Comparison of ENCODE assay signal across 15 mouse cellular contexts in the genomic region with DNA sequence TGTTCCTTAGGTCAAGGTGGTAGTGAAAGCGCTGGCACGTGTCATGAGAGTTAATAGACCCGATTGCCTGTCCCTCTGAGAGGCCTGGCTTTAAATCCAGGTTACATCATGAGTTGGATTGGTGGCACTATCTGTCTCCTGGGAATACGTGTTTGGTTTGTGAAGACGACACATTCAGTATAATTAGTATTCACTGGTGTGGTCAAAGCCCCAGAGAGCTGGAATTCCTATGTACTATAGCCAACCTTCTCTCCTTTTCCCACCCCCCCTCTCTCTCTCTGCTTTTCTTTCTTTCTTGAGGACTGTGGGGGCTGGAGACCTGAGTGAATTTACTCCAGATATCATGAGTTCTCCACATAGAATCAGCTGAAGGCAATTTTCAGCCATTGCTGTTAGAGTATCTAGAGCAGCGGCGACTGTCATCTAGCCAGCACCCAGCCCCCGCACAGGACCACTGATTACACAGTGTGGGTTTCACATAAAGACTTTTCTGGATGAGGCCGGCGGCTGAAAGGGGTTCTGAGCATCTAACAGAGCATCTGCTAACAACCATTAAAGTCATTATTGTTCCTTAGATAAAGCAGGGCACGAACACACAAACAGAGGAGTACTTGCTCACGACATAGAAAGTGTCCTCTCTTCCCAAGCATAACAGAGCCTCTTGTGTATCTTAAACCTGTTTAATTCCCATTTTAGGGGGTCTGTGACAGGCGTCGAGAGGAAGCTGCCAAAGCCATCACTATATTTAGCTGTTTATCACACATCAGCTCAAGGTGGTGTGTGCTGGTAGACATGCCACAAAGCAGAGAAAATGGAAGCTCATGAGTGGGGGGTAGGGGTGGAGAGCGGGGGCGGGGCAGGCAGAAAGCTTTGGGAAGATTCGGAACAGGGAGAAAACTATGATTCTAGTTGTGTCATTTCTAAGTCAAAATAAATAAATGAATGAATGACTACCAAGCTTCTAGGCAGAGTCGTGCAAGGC.
DNase-seq lines count a peak whose midpoint lies in the region; ATAC-seq and TF ChIP-seq lines count a peak whose summit lies in the region.
"Had no signal": no experiment of that assay in that cellular context is flagged by ENCODE, and none has a peak within 500 bp of the region (broad histone marks: within the 10 kb centered on the region; RNA-seq: fewer than 3 reads in every experiment).

No protein-coding gene starts in this region.

- H3K4me1 ChIP-seq in heart, postnatal 0 days (ENCODE audit: control insufficient read depth, insufficient read depth): no peaks in the 10 kb centered on the region
- peaks cover 15% of the 10 kb centered on the region; the same call in 1 of the 2 replicates for H3K4me1 ChIP-seq in forebrain, embryonic 14.5 days (ENCODE audit: control insufficient read depth, insufficient read depth, low read length)
- H3K4me1 ChIP-seq in hindbrain, postnatal 0 days (ENCODE audit: insufficient read depth, low read length): no peaks in the 10 kb centered on the region
- H3K4me1 ChIP-seq in neural tube, embryonic 15.5 days: peaks cover 16% of the 10 kb centered on the region
- H3K4me1 ChIP-seq: embryonic facial prominence, embryonic 12.5 days; lung, embryonic 15.5 days; stomach, embryonic 15.5 days had no signal

- H3K36me3 ChIP-seq in heart, postnatal 0 days (replicated peaks; ENCODE audit: control insufficient read depth, insufficient read depth, low read length): no peaks in the 10 kb centered on the region
- H3K36me3 ChIP-seq in forebrain, embryonic 14.5 days (ENCODE audit: control insufficient read depth, insufficient read depth, low read length): no peaks in the 10 kb centered on the region
- no peaks in the 10 kb centered on the region for H3K36me3 ChIP-seq in hindbrain, postnatal 0 days (ENCODE audit: insufficient read depth, low read length)
- H3K36me3 ChIP-seq in neural tube, embryonic 15.5 days: no peaks in the 10 kb centered on the region
- H3K36me3 ChIP-seq: embryonic facial prominence, embryonic 12.5 days; lung, embryonic 15.5 days; stomach, embryonic 15.5 days had no signal

- H3K9me3 ChIP-seq in heart, postnatal 0 days (replicated peaks; ENCODE audit: control insufficient read depth, low read length): no peaks in the 10 kb centered on the region
- H3K9me3 ChIP-seq in forebrain, embryonic 14.5 days (replicated peaks; ENCODE audit: control insufficient read depth, low read length): no peaks in the 10 kb centered on the region
- H3K9me3 ChIP-seq in hindbrain, postnatal 0 days (ENCODE audit: low read length): no peaks in the 10 kb centered on the region
- H3K9me3 ChIP-seq in neural tube, embryonic 15.5 days (replicated peaks): no peaks in the 10 kb centered on the region
- H3K9me3 ChIP-seq: embryonic facial prominence, embryonic 12.5 days; lung, embryonic 15.5 days; stomach, embryonic 15.5 days had no signal

- TF ChIP-seq EP300 in heart, postnatal 0 days (IDR thresholded peaks at IDR 0.05; ENCODE audit: low read depth): no peak

- 42% methylated on average over 18 of the region's 18 CpGs for WGBS in heart, postnatal 0 days
- WGBS in forebrain, embryonic 14.5 days: 41% methylated on average over 18 of the region's 18 CpGs
- WGBS in hindbrain, postnatal 0 days: 39% methylated on average over 18 of the region's 18 CpGs
- WGBS in neural tube, embryonic 15.5 days: 33% methylated on average over 18 of the region's 18 CpGs

- H3K27ac ChIP-seq in heart, postnatal 0 days (ENCODE audit: low read depth): no peak overlapping the region
- H3K27ac ChIP-seq in forebrain, embryonic 14.5 days (ENCODE audit: low read depth, low read length): 0 out of 2 replicates have a peak overlapping the region, but pooled peaks have one; percentile 21
- H3K27ac ChIP-seq in hindbrain, postnatal 0 days: peak overlapping the region; percentile 26; the same call in 1 of the 2 replicates
- no peak overlapping the region for H3K27ac ChIP-seq in neural tube, embryonic 15.5 days (replicated peaks)
- H3K27ac ChIP-seq: embryonic facial prominence, embryonic 12.5 days; lung, embryonic 15.5 days; stomach, embryonic 15.5 days had no signal

- no peak overlapping the region for H3K9ac ChIP-seq in heart, postnatal 0 days (replicated peaks; ENCODE audit: low read depth, low read length)
- H3K9ac ChIP-seq in forebrain, embryonic 14.5 days (ENCODE audit: low read length): no peak overlapping the region; the same call in 1 of the 2 replicates
- H3K9ac ChIP-seq in hindbrain, postnatal 0 days (replicated peaks; ENCODE audit: low read length): no peak overlapping the region
- H3K9ac ChIP-seq in neural tube, embryonic 15.5 days (replicated peaks): no peak overlapping the region
- H3K9ac ChIP-seq: embryonic facial prominence, embryonic 12.5 days; lung, embryonic 15.5 days; stomach, embryonic 15.5 days had no signal

- DNase-seq in heart, postnatal 0 days (ENCODE audit: low spot score): no peak
- DNase-seq in heart, postnatal 25 days (ENCODE audit: low spot score): no peak
- DNase-seq in forebrain, embryonic 14.5 days (ENCODE audit: low spot score): peak; percentile 43
- peak; percentile 60 for DNase-seq in hindbrain, postnatal 0 days (ENCODE audit: low spot score)
- DNase-seq in cerebellum, postnatal 4 days (ENCODE audit: low spot score in 2 of 2): no peak
- DNase-seq in kidney, adult 11 months: no peak
- DNase-seq: cerebellum, adult 8-10 months; kidney, adult 9 months; liver; thymus, postnatal 36 days had no signal

- TF ChIP-seq CTCF in heart, postnatal 0 days (IDR thresholded peaks at IDR 0.05; ENCODE audit: low read depth): no peak
- no peak for TF ChIP-seq CTCF in hindbrain, postnatal 0 days (IDR thresholded peaks at IDR 0.05; ENCODE audit: low read depth)

- H3K27me3 ChIP-seq in heart, postnatal 0 days (ENCODE audit: control insufficient read depth, insufficient read depth, low read length): peaks cover 11% of the 10 kb centered on the region; the same call in 1 of the 2 replicates
- H3K27me3 ChIP-seq in forebrain, embryonic 14.5 days (replicated peaks; ENCODE audit: control insufficient read depth, insufficient read depth, low read length): no peaks in the 10 kb centered on the region
- no peaks in the 10 kb centered on the region for H3K27me3 ChIP-seq in hindbrain, postnatal 0 days (ENCODE audit: insufficient read depth, low read length)
- 0 out of 2 replicates have a peak, but pooled peaks cover 6% of the 10 kb centered on the region for H3K27me3 ChIP-seq in neural tube, embryonic 15.5 days (replicated peaks)

- intact Hi-C loops in heart, postnatal 25 days (cut with DNase I): loop anchor here (10.0 kb wide), 3 partner anchors 376 to 1656 kb away; no protein-coding TSS in a partner anchor

- H3K4me3 ChIP-seq in heart, postnatal 0 days (ENCODE audit: low read depth, low read length): 0 out of 2 replicates have a peak overlapping the region, but pooled peaks have one; percentile 19
- H3K4me3 ChIP-seq in forebrain, embryonic 14.5 days (ENCODE audit: low read depth, low read length): no peak overlapping the region
- no peak overlapping the region for H3K4me3 ChIP-seq in hindbrain, postnatal 0 days (ENCODE audit: low read length)
- H3K4me3 ChIP-seq in neural tube, embryonic 15.5 days (replicated peaks): no peak overlapping the region
- H3K4me3 ChIP-seq: embryonic facial prominence, embryonic 12.5 days; lung, embryonic 15.5 days; stomach, embryonic 15.5 days had no signal

- no peak for ATAC-seq in heart, postnatal 0 days (ENCODE audit: insufficient read depth, low read depth)
- ATAC-seq in forebrain, embryonic 14.5 days: peak; percentile 49; the same call in 1 of the 2 replicates
- peak; percentile 63 for ATAC-seq in hindbrain, postnatal 0 days
- peak; percentile 48 for ATAC-seq in neural tube, embryonic 15.5 days (ENCODE audit: low FRiP score)
- ATAC-seq: CD4-positive, CD25-positive, alpha-beta regulatory T cell, adult 4 months had no signal

- peak overlapping the region; percentile 42; the same call in 1 of the 2 replicates for H3K4me2 ChIP-seq in heart, postnatal 0 days (ENCODE audit: low read depth, low read length)
- no peak overlapping the region for H3K4me2 ChIP-seq in forebrain, embryonic 14.5 days (ENCODE audit: low read length)
- no peak overlapping the region for H3K4me2 ChIP-seq in hindbrain, postnatal 0 days (ENCODE audit: low read depth, low read length)
- H3K4me2 ChIP-seq in neural tube, embryonic 15.5 days: no peak overlapping the region
- H3K4me2 ChIP-seq: embryonic facial prominence, embryonic 12.5 days; lung, embryonic 15.5 days; stomach, embryonic 15.5 days had no signal

Comparison
In these comparisons a context has a peak if more than half of its experiments do, and no peak if none do; other contexts are left out.
1. DNase-seq: peak in forebrain, embryonic 14.5 days (single experiment) and hindbrain, postnatal 0 days (single experiment); none in heart, postnatal 0 days (single experiment), heart, postnatal 25 days (single experiment), cerebellum, postnatal 4 days (0 of 2) and kidney, adult 11 months (single experiment).
2. H3K27ac ChIP-seq: peak in forebrain, embryonic 14.5 days (single experiment) and hindbrain, postnatal 0 days (single experiment); none in heart, postnatal 0 days (single experiment) and neural tube, embryonic 15.5 days (single experiment).